Mouse (Mus musculus) heart, postnatal 0 days (tissue): ENCODE data around the gene Sumo2.

Source experiments
- CTCF ChIP-seq: IDR thresholded peaks from 2 replicates; pipeline ENCODE4 v1.5.1; 2016; ENCODE audit warnings: antibody characterized with exemption, control low read depth, low read depth
- EP300 ChIP-seq: IDR thresholded peaks from 2 replicates; pipeline ENCODE4 v1.6.1; 2016; ENCODE audit warnings: antibody characterized with exemption, low read depth

- TF ChIP-seq CTCF (no peak), EP300 (no peak)
These were observed 49.6 kb upstream of the Sumo2 start for GRCm38 (mm10) chr11:115585573-115586100.
